Mouse (Mus musculus) liver, postnatal 0 days (tissue): ENCODE results near the gene Mrnip.

Experiments used
- CTCF ChIP-seq: sonication (generic); IDR thresholded peaks from 2 replicates; pipeline ENCODE4 v1.5.1; 2016; ENCODE audit warnings: antibody characterized with exemption, low read depth
- EP300 ChIP-seq: IDR thresholded peaks from 2 replicates; pipeline ENCODE4 v1.6.1; 2016; ENCODE audit warnings: antibody characterized with exemption, low read depth, mild to moderate bottlenecking

DNA sequence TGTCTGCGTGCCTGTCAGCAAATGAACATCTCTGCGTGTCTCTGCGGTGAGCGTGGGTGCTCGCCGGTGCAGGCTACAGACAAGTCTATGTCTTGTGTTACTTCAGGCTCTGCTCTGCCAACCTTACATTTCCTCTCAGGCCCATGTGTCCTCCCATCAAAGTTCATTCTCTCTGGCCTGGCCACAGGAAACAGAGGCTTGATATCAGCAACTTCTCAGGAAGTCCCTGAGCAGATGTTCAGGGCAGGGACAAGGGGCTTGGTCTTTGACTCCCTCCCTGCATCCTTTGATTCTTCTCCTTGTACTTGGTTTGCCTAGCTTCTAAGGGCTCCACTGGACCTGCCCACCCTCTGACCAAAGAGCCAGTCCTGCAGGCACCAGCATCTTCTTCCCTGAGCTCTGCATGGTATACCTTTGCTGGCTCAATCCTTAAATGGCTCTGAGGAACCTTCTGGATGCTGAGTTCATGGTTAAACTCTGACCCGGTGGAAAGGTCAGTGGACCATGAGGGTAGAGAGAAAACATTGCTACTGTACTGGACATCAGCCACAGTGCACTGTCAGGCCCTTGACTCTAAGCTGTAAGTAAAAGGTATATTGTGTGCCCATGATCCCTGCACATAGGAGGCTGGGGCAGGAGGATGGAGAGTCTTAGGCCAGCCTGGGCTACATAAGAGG, 66.1 kb downstream of the Mrnip start:
- no peak for TF ChIP-seq CTCF
- no peak; the same call in 1 of the 2 replicates for TF ChIP-seq EP300
